Mouse (Mus musculus): ENCODE data around the gene Nphp1.

- no peak for TF ChIP-seq POLR2A (IDR thresholded peaks at IDR 0.05; ENCODE audit: control insufficient read depth, extremely low read depth, insufficient read depth, low read length, poor library complexity)
- no peak for TF ChIP-seq CTCF (IDR thresholded peaks at IDR 0.05; ENCODE audit: borderline replicate concordance, control insufficient read depth, extremely low read depth, insufficient read depth, low read length, poor library complexity)
Measured at GRCm38 (mm10) chr2:127754113-127754512, 34.6 kb downstream of the Nphp1 start.

All from thymus, adult 2 months (tissue).